Mouse (Mus musculus): ENCODE data around the gene Ccdc102a. TPM values are rescaled to one million over a fixed set of nuclear protein-coding genes. Genes with fewer than 3 reads are reported as not detected.

The Ccdc102a gene
- polyA plus RNA-seq, 1 experiment = 5.7 TPM

DNA sequence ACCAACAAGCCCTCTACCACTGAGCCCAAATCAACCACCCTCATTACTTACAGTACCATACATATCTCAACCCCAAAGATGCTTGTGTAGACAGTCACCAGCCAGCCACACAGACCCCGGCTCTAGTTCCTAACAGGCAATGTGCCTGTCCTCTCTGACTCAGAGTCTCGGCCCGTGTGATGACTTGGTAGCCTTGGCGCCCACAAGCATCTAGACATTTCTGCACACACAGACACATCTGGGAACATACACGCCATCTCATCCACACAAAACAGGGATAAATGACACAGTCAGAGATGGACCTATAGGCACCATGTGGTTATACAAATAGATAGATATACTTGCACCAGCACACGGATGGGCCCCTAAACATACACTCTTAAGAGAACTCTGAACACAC is 3.6 kb downstream of the Ccdc102a start:
- TF ChIP-seq CTCF (conservative IDR thresholded peaks at IDR 0.05; ENCODE audit: insufficient read depth, insufficient read length, low read depth, low read length) (no peak), POLR2A (IDR thresholded peaks at IDR 0.05; ENCODE audit: low read depth, low read length) (no peak)
- WGBS = 90% methylated on average over 6 of the region's 6 CpGs
- DNase-seq = no peak
- H3K4me1 ChIP-seq (ENCODE audit: control insufficient read depth, insufficient read depth, low read length) = peaks cover 7% of the 10 kb centered on the region
- no peaks in the 10 kb centered on the region for H3K27me3 ChIP-seq (replicated peaks; ENCODE audit: control insufficient read depth, insufficient read depth, low read length)
- no peak overlapping the region for H3K27ac ChIP-seq (ENCODE audit: insufficient read depth, low read depth, low read length)
- H3K36me3 ChIP-seq (ENCODE audit: control insufficient read depth, insufficient read depth, low read length) = no peaks in the 10 kb centered on the region
- no peak overlapping the region for H3K4me3 ChIP-seq (ENCODE audit: insufficient read depth, low read depth, low read length)

DNA sequence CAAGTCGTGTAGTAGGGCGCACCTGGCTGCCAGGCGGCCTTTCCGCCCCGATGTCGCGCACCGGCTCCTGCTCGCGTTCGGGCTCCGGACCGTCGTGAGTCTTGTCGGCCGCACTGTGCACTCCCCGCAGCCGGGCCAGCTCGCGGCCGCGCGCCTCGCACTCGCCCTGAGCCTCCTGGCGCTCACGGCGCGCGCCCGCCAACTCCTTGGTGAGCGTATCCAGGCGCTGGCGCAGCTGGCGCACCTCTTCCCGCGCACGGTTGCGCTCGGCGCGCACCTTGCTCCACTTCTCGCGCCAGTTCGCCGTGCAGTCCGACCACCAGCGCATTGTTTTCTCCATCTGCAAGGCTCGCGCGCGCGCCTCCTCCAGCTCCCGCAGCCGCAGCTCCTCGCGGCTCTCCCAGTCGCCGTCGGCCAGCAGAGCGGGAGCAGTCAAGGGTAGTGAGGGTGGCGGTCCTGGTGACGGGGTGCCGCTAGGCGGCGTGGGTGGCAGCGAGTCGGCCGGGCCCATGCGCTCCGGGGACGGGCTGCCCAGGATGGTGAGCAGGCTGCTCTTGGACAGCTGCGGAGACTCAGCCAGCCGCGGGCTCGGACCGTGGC is 4.7 kb downstream of the Ccdc102a start:
- Histone ChIP-seq H3K4me3 (ENCODE audit: insufficient read depth, low read depth, low read length) (peak overlapping the region; percentile 20; the same call in 1 of the 2 replicates), H3K27ac (ENCODE audit: insufficient read depth, low read depth, low read length) (no peak overlapping the region), H3K36me3 (ENCODE audit: control insufficient read depth, insufficient read depth, low read length) (no peaks in the 10 kb centered on the region), H3K27me3 (replicated peaks; ENCODE audit: control insufficient read depth, insufficient read depth, low read length) (no peaks in the 10 kb centered on the region), H3K4me1 (ENCODE audit: control insufficient read depth, insufficient read depth, low read length) (peaks cover 13% of the 10 kb centered on the region)
- TF ChIP-seq CTCF (conservative IDR thresholded peaks at IDR 0.05; ENCODE audit: insufficient read depth, insufficient read length, low read depth, low read length) (peak; percentile 56), POLR2A (IDR thresholded peaks at IDR 0.05; ENCODE audit: low read depth, low read length) (no peak)
- 30% methylated on average over 77 of the region's 77 CpGs for WGBS
- DNase-seq = peak; percentile 74

GRCm38 (mm10) chr8:94908847-94909246 is 9.1 kb downstream of the Ccdc102a start:
- WGBS = 3% methylated on average over 4 of the region's 4 CpGs
- Histone ChIP-seq H3K36me3 (ENCODE audit: control insufficient read depth, insufficient read depth, low read length) (no peaks in the 10 kb centered on the region), H3K4me3 (ENCODE audit: insufficient read depth, low read depth, low read length) (no peak overlapping the region), H3K27me3 (replicated peaks; ENCODE audit: control insufficient read depth, insufficient read depth, low read length) (no peaks in the 10 kb centered on the region), H3K4me1 (ENCODE audit: control insufficient read depth, insufficient read depth, low read length) (peaks cover 10% of the 10 kb centered on the region; the same call in 1 of the 2 replicates), H3K27ac (ENCODE audit: insufficient read depth, low read depth, low read length) (no peak overlapping the region)
- peak; percentile 93 for DNase-seq
- no peak for TF ChIP-seq POLR2A (IDR thresholded peaks at IDR 0.05; ENCODE audit: low read depth, low read length)
- peak; percentile 95 for TF ChIP-seq CTCF (conservative IDR thresholded peaks at IDR 0.05; ENCODE audit: insufficient read depth, insufficient read length, low read depth, low read length)

- Histone ChIP-seq H3K27ac (ENCODE audit: insufficient read depth, low read depth, low read length) (no peak overlapping the region), H3K4me1 (ENCODE audit: control insufficient read depth, insufficient read depth, low read length) (peaks cover 15% of the 10 kb centered on the region), H3K4me3 (ENCODE audit: insufficient read depth, low read depth, low read length) (no peak overlapping the region), H3K27me3 (replicated peaks; ENCODE audit: control insufficient read depth, insufficient read depth, low read length) (no peaks in the 10 kb centered on the region), H3K36me3 (ENCODE audit: control insufficient read depth, insufficient read depth, low read length) (no peaks in the 10 kb centered on the region)
- 55% methylated on average over 18 of the region's 18 CpGs for WGBS
- peak; percentile 86 for DNase-seq
- TF ChIP-seq POLR2A (IDR thresholded peaks at IDR 0.05; ENCODE audit: low read depth, low read length) (no peak), CTCF (conservative IDR thresholded peaks at IDR 0.05; ENCODE audit: insufficient read depth, insufficient read length, low read depth, low read length) (no peak)
Observed at GRCm38 (mm10) chr8:94907591-94908300, 10.2 kb downstream of the Ccdc102a start.

DNA sequence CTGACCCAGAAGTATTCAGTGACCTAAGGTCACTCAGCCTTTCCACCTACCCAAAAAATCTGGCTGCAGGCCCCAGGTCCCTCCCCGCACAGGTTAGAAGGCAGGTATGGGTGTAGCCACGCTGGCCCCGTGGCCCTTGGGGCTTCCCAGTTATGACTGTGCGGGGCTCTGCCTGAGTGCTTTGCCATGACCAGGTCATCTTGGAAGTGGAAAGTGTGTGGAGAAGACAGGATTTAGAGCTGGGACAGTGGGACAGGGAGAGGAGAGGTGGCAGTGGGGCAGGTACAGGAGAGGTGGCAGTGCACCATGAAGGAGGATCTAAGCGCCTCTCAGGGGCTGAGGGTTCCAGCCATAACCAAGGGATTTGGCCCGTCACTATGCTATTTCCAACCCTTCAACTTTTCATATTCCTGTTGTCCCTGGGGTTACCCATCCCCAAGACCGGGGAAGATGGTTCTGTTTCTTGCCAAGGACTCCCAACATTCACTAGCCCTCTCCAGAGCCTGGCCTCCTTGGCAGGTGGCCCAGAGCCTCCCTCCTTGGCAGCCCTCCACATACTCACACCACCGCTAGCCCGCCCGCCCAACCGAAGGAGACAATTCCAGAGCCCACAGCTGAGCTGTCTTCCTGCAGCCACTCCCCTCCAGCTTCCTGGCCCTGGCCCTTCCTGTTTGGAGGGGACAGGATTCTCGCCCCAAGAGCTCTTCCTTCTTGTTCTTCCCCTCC is 13.3 kb downstream of the Ccdc102a start:
- no peaks in the 10 kb centered on the region for H3K36me3 ChIP-seq (ENCODE audit: control insufficient read depth, insufficient read depth, low read length)
- TF ChIP-seq POLR2A (IDR thresholded peaks at IDR 0.05; ENCODE audit: low read depth, low read length) (no peak), CTCF (conservative IDR thresholded peaks at IDR 0.05; ENCODE audit: insufficient read depth, insufficient read length, low read depth, low read length) (no peak)
- H3K4me1 ChIP-seq (ENCODE audit: control insufficient read depth, insufficient read depth, low read length) = peaks cover 21% of the 10 kb centered on the region
- WGBS = 39% methylated on average over 12 of the region's 12 CpGs
- H3K27me3 ChIP-seq (replicated peaks; ENCODE audit: control insufficient read depth, insufficient read depth, low read length) = no peaks in the 10 kb centered on the region
- no peak overlapping the region for H3K4me3 ChIP-seq (ENCODE audit: insufficient read depth, low read depth, low read length)
- peak overlapping the region; percentile 65 for H3K27ac ChIP-seq (ENCODE audit: insufficient read depth, low read depth, low read length)
- DNase-seq = peak; percentile 98

- peak; percentile 50 for DNase-seq
- no peak overlapping the region for H3K27ac ChIP-seq (ENCODE audit: insufficient read depth, low read depth, low read length)
- no peak overlapping the region for H3K4me3 ChIP-seq (ENCODE audit: insufficient read depth, low read depth, low read length)
- H3K36me3 ChIP-seq (ENCODE audit: control insufficient read depth, insufficient read depth, low read length) = no peaks in the 10 kb centered on the region
- TF ChIP-seq CTCF (conservative IDR thresholded peaks at IDR 0.05; ENCODE audit: insufficient read depth, insufficient read length, low read depth, low read length) = no peak
- whole genome bisulfite sequencing = 27% methylated on average over 12 of the region's 12 CpGs
- H3K27me3 ChIP-seq (replicated peaks; ENCODE audit: control insufficient read depth, insufficient read depth, low read length) = no peaks in the 10 kb centered on the region
- peaks cover 21% of the 10 kb centered on the region for H3K4me1 ChIP-seq (ENCODE audit: control insufficient read depth, insufficient read depth, low read length)
Observed at GRCm38 (mm10) chr8:94903709-94904108, 14.2 kb downstream of the Ccdc102a start.

GRCm38 (mm10) chr8:94901031-94901430 is 16.9 kb downstream of the Ccdc102a start:
- TF ChIP-seq CTCF (conservative IDR thresholded peaks at IDR 0.05; ENCODE audit: insufficient read depth, insufficient read length, low read depth, low read length) = no peak
- no peak for TF ChIP-seq POLR2A (IDR thresholded peaks at IDR 0.05; ENCODE audit: low read depth, low read length)
- Histone ChIP-seq H3K27me3 (replicated peaks; ENCODE audit: control insufficient read depth, insufficient read depth, low read length) (no peaks in the 10 kb centered on the region), H3K4me3 (ENCODE audit: insufficient read depth, low read depth, low read length) (no peak overlapping the region), H3K4me1 (ENCODE audit: control insufficient read depth, insufficient read depth, low read length) (peaks cover 14% of the 10 kb centered on the region), H3K27ac (ENCODE audit: insufficient read depth, low read depth, low read length) (0 out of 2 replicates have a peak overlapping the region, but pooled peaks have one; percentile 33), H3K36me3 (ENCODE audit: control insufficient read depth, insufficient read depth, low read length) (no peaks in the 10 kb centered on the region)
- 48% methylated on average over 5 of the region's 5 CpGs for WGBS
- DNase-seq = no peak

Measured in kidney, adult 2 months (tissue).